Mouse (Mus musculus) erythroblast, embryonic 14.5 days (primary cell): ENCODE data around the gene Dmbt1. TPM values are rescaled to one million over a fixed set of nuclear protein-coding genes. Genes with fewer than 3 reads are reported as not detected.
"Not testable (repeated sequence)": the region's sequence is repeated elsewhere in the genome, so short reads cannot be mapped to it uniquely, and the experiment has no call there.

Source experiments
- H3K27me3 ChIP-seq: 2 replicates; pipeline ENCODE4 v1.6.1; 2012; ENCODE audit warnings: inconsistent platforms; ENCODE audit not compliant: control insufficient read depth
- H3K36me3 ChIP-seq: 2 replicates; pipeline ENCODE4 v1.6.1; 2012; ENCODE audit warnings: mild to moderate bottlenecking, inconsistent platforms; ENCODE audit not compliant: control insufficient read depth
- H3K4me1 ChIP-seq: 2 replicates; pipeline ENCODE4 v1.6.1; 2012; ENCODE audit warnings: inconsistent platforms; ENCODE audit not compliant: control insufficient read depth
- H3K4me3 ChIP-seq: replicated peaks from 2 replicates; pipeline ENCODE3; 2012; ENCODE audit warnings: moderate library complexity, mild to moderate bottlenecking, inconsistent platforms
- H3K9me3 ChIP-seq: 2 replicates; pipeline ENCODE4 v1.6.1; 2012; ENCODE audit warnings: low read length, inconsistent platforms, mixed read lengths; ENCODE audit not compliant: control insufficient read depth
- GATA1 ChIP-seq: IDR thresholded peaks from 2 replicates; pipeline ENCODE4 v1.6.1; 2012; ENCODE audit warnings: low read length, inconsistent platforms, mixed read lengths
- TAL1 ChIP-seq: IDR thresholded peaks from 3 replicates; pipeline ENCODE4 v1.6.1; 2012; ENCODE audit warnings: low read length, inconsistent platforms, mixed read lengths
- polyA plus RNA-seq: library from polyadenylated mRNA; stranded (reverse); fragments of >175 nt; gene quantifications from 2 replicates; pipeline ENCODE4 v1.2.3, GENCODE M21; 2012

Dmbt1 gene
- polyA plus RNA-seq, 1 experiment: not detected

GRCm38 (mm10) chr7:131075956-131076355 is 44.1 kb downstream of the Dmbt1 start:
- H3K9me3 ChIP-seq: no peaks in the 10 kb centered on the region
- TF ChIP-seq TAL1 (no peak), GATA1 (no peak)
- H3K36me3 ChIP-seq: no peaks in the 10 kb centered on the region

GRCm38 (mm10) chr7:131082403-131082802 is 50.5 kb downstream of the Dmbt1 start:
- H3K4me3 ChIP-seq: not testable (repeated sequence)

More at GRCm38 (mm10) chr7:131075956-131076355, 44.1 kb downstream of the Dmbt1 start:
- H3K4me1 ChIP-seq: no peaks in the 10 kb centered on the region
- H3K27me3 ChIP-seq: no peaks in the 10 kb centered on the region
- H3K4me3 ChIP-seq: no peak overlapping the region

GRCm38 (mm10) chr7:131112486-131112885 is 80.6 kb downstream of the Dmbt1 start:
- Histone ChIP-seq H3K9me3 (peaks cover 1% of the 10 kb centered on the region; the same call in 1 of the 2 replicates), H3K4me3 (no peak overlapping the region), H3K36me3 (no peaks in the 10 kb centered on the region), H3K27me3 (no peaks in the 10 kb centered on the region), H3K4me1 (no peaks in the 10 kb centered on the region)
- TF ChIP-seq GATA1 (no peak), TAL1 (no peak)

More at GRCm38 (mm10) chr7:131082403-131082802, 50.5 kb downstream of the Dmbt1 start:
- H3K27me3 ChIP-seq, H3K9me3 ChIP-seq, H3K4me1 ChIP-seq, H3K36me3 ChIP-seq: not testable (repeated sequence)

GRCm38 (mm10) chr7:131113676-131114075 is 81.8 kb downstream of the Dmbt1 start:
- TF ChIP-seq GATA1 (no peak), TAL1 (no peak)
- Histone ChIP-seq H3K36me3 (no peaks in the 10 kb centered on the region), H3K9me3 (peaks cover 2% of the 10 kb centered on the region; the same call in 1 of the 2 replicates), H3K27me3 (no peaks in the 10 kb centered on the region), H3K4me3 (no peak overlapping the region), H3K4me1 (no peaks in the 10 kb centered on the region)

- Histone ChIP-seq H3K9me3 (peaks cover 6% of the 10 kb centered on the region), H3K4me3 (no peak overlapping the region), H3K4me1 (no peaks in the 10 kb centered on the region), H3K36me3 (no peaks in the 10 kb centered on the region), H3K27me3 (no peaks in the 10 kb centered on the region)
- TF ChIP-seq GATA1 (no peak), TAL1 (no peak)
These were observed 82.6 kb downstream of the Dmbt1 start for GRCm38 (mm10) chr7:131114434-131114833.

- H3K4me1 ChIP-seq: no peaks in the 10 kb centered on the region
- no peak overlapping the region for H3K4me3 ChIP-seq
- no peaks in the 10 kb centered on the region for H3K27me3 ChIP-seq
- no peak for TF ChIP-seq GATA1
- TF ChIP-seq TAL1: no peak
- no peaks in the 10 kb centered on the region for H3K36me3 ChIP-seq
- peaks cover 11% of the 10 kb centered on the region for H3K9me3 ChIP-seq
These were observed 90.5 kb downstream of the Dmbt1 start for GRCm38 (mm10) chr7:131122210-131122807.

- Histone ChIP-seq H3K36me3 (no peaks in the 10 kb centered on the region), H3K27me3 (no peaks in the 10 kb centered on the region), H3K4me1 (no peaks in the 10 kb centered on the region), H3K4me3 (no peak overlapping the region), H3K9me3 (peaks cover 20% of the 10 kb centered on the region)
- no peak for TF ChIP-seq GATA1
- no peak for TF ChIP-seq TAL1
These were observed 98.2 kb downstream of the Dmbt1 start for GRCm38 (mm10) chr7:131130021-131130420.

GRCm38 (mm10) chr7:131133181-131133580 is 101.3 kb downstream of the Dmbt1 start:
- no peaks in the 10 kb centered on the region for H3K27me3 ChIP-seq
- no peaks in the 10 kb centered on the region for H3K4me1 ChIP-seq
- peaks cover 28% of the 10 kb centered on the region for H3K9me3 ChIP-seq
- no peaks in the 10 kb centered on the region for H3K36me3 ChIP-seq
- TF ChIP-seq TAL1 (no peak), GATA1 (no peak)
- H3K4me3 ChIP-seq: no peak overlapping the region

GRCm38 (mm10) chr7:131146214-131146613 is 114.4 kb downstream of the Dmbt1 start, which contains the start of gene 4933402N03Rik:
4933402N03Rik (minus strand) TSS chr7:131146314.
- H3K36me3 ChIP-seq: no peaks in the 10 kb centered on the region
- H3K4me3 ChIP-seq: no peak within 1 kb of the TSS
- no peaks in the 10 kb centered on the region for H3K4me1 ChIP-seq
- H3K9me3 ChIP-seq: no peaks in the 10 kb centered on the region
- H3K27me3 ChIP-seq: no peaks in the 10 kb centered on the region
- TF ChIP-seq GATA1: no peak
- no peak for TF ChIP-seq TAL1

- Histone ChIP-seq H3K36me3 (no peaks in the 10 kb centered on the region), H3K4me1 (no peaks in the 10 kb centered on the region), H3K4me3 (no peak overlapping the region), H3K9me3 (no peaks in the 10 kb centered on the region), H3K27me3 (no peaks in the 10 kb centered on the region)
- TF ChIP-seq TAL1: no peak
- TF ChIP-seq GATA1: no peak
These were observed 118.3 kb downstream of the Dmbt1 start for GRCm38 (mm10) chr7:131150179-131150578.
